Mouse (Mus musculus): ENCODE measurements around the gene Lgr5.

DNA sequence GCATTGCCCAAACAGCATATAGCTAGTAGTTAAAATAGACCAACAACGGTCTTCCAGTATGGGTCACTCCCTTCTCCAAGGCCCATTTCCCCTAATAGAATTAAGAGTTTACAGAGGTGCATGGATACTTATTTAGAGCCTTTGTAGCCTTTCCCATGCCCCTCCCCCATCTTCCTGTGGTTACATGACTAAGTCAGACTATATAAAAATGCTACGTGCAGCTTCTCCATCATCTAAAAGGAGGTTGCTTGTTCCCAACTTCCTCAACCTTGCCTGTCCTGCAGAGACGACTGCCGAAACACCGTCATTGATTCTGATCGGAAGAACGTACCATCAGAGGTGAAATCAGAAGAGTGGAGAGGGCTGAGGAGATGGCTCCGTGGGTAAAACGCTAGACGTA, 82.4 kb downstream of the Lgr5 start:
- TF ChIP-seq CTCF (IDR thresholded peaks at IDR 0.05; ENCODE audit: low read depth) (no peak), EP300 (IDR thresholded peaks at IDR 0.05; ENCODE audit: low read depth) (no peak)
